In the genomic region with DNA sequence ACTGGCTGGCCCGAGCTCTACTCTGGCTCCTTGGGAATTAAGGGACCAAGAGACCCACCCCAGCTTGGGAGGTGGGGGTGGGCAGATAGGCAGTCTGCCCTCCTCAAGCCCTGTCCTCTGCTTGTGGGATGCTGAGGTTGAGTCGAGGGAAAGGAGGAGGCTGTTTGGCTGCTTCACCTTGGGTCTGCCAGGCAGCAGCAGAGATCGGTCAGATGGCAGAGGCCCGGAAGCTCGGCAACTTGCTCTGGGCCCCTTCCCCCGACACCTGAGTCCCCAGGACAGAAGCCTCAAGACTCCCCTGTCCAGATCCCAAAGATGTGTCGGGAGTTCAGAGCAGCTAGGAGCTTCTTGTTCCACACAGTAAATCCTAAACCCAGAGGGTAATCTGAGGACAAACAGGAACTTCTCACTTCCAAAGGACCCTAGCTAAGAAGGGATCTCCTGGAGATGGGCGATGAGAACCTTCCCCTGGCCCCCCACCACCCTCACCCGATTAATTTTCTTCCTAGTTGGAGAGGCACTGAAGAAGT, we compare ENCODE assay signal across 19 mouse cellular contexts. TPM values are rescaled to one million over a fixed set of nuclear protein-coding genes. Genes with fewer than 3 reads are reported as not detected.
DNase-seq lines count a peak whose midpoint lies in the region; ATAC-seq lines count a peak whose summit lies in the region.
"Had no signal": no experiment of that assay in that cellular context is flagged by ENCODE, and none has a peak within 500 bp of the region (broad histone marks: within the 10 kb centered on the region; RNA-seq: fewer than 3 reads in every experiment).

No protein-coding gene starts in this region.

- peaks cover 94% of the 10 kb centered on the region for H3K4me1 ChIP-seq in forebrain, embryonic 10.5 days
- H3K4me1 ChIP-seq in hindbrain, embryonic 12.5 days: peaks cover 21% of the 10 kb centered on the region
- peaks cover 45% of the 10 kb centered on the region for H3K4me1 ChIP-seq in midbrain, embryonic 13.5 days (replicated peaks)

- ATAC-seq in hindbrain, embryonic 12.5 days (ENCODE audit: low FRiP score): no peak
- ATAC-seq in midbrain, embryonic 13.5 days: no peak
- ATAC-seq: inflammation-experienced regulatory T-cells, adult 6 months had no signal

- peak overlapping the region; percentile 61 for H3K4me3 ChIP-seq in forebrain, embryonic 10.5 days
- H3K4me3 ChIP-seq in hindbrain, embryonic 12.5 days: peak overlapping the region; percentile 55
- peak overlapping the region; percentile 62 for H3K4me3 ChIP-seq in midbrain, embryonic 13.5 days (replicated peaks)
- H3K4me3 ChIP-seq: embryonic facial prominence, embryonic 13.5 days had no signal

- H3K4me2 ChIP-seq in hindbrain, embryonic 12.5 days (replicated peaks): 0 out of 2 replicates have a peak overlapping the region, but pooled peaks have one; percentile 23
- H3K4me2 ChIP-seq in midbrain, embryonic 13.5 days (replicated peaks): peak overlapping the region; percentile 72
- H3K4me2 ChIP-seq: embryonic facial prominence, embryonic 13.5 days had no signal

- H3K36me3 ChIP-seq in forebrain, embryonic 10.5 days (replicated peaks): peaks cover 16% of the 10 kb centered on the region
- no peaks in the 10 kb centered on the region for H3K36me3 ChIP-seq in hindbrain, embryonic 12.5 days
- no peaks in the 10 kb centered on the region for H3K36me3 ChIP-seq in midbrain, embryonic 13.5 days
- H3K36me3 ChIP-seq: embryonic facial prominence, embryonic 13.5 days had no signal

- peak; percentile 34 for DNase-seq in ES-CJ7 (ENCODE audit: low read depth, low spot score)
- DNase-seq in forebrain, embryonic 10.5 days (ENCODE audit: extremely low spot score, low spot score): peak; percentile 62
- no peak for DNase-seq in Muller cell, postnatal 12 days (ENCODE audit: inconsistent ontology term)
- DNase-seq in thymus, postnatal 25 days: no peak
- no peak for DNase-seq in right cerebral cortex, postnatal 25 days
- no peak for DNase-seq in urinary bladder, postnatal 10 days (ENCODE audit: low spot score)
- DNase-seq: cerebellum, adult 9-10 months; heart, adult 18-20 months; lung, postnatal 14 days; right cerebral cortex, postnatal 4 days; thymus, adult 2 months had no signal

- peak overlapping the region; percentile 92 for H3K27ac ChIP-seq in forebrain, embryonic 10.5 days
- H3K27ac ChIP-seq in hindbrain, embryonic 12.5 days: peak overlapping the region; percentile 92
- peak overlapping the region; percentile 96 for H3K27ac ChIP-seq in midbrain, embryonic 13.5 days
- H3K27ac ChIP-seq: embryonic facial prominence, embryonic 13.5 days; kidney, postnatal 0 days; liver, embryonic 14.5 days had no signal

- no peaks in the 10 kb centered on the region for H3K9me3 ChIP-seq in forebrain, embryonic 10.5 days
- no peaks in the 10 kb centered on the region for H3K9me3 ChIP-seq in hindbrain, embryonic 12.5 days (replicated peaks)
- H3K9me3 ChIP-seq in midbrain, embryonic 13.5 days: no peaks in the 10 kb centered on the region
- H3K9me3 ChIP-seq: embryonic facial prominence, embryonic 13.5 days had no signal

- WGBS in forebrain, embryonic 10.5 days: 0% methylated on average over 9 of the region's 9 CpGs
- WGBS in hindbrain, embryonic 12.5 days: 1% methylated on average over 9 of the region's 9 CpGs
- 0% methylated on average over 9 of the region's 9 CpGs for WGBS in midbrain, embryonic 13.5 days

- H3K9ac ChIP-seq in hindbrain, embryonic 12.5 days: peak overlapping the region; percentile 87
- H3K9ac ChIP-seq in midbrain, embryonic 13.5 days (replicated peaks): peak overlapping the region; percentile 83
- H3K9ac ChIP-seq: embryonic facial prominence, embryonic 13.5 days; liver, embryonic 14.5 days had no signal

- H3K27me3 ChIP-seq in forebrain, embryonic 10.5 days (ENCODE audit: poor library complexity, severe bottlenecking): peaks cover 100% of the 10 kb centered on the region
- H3K27me3 ChIP-seq in hindbrain, embryonic 12.5 days: peaks cover 95% of the 10 kb centered on the region
- H3K27me3 ChIP-seq in midbrain, embryonic 13.5 days: peaks cover 93% of the 10 kb centered on the region

RNA-seq across cellular contexts. Expression of gene Lhx5, which starts 1.1 kb away (rescaled TPM):
- 21.3 and 24.8 TPM in 2 replicates for polyA plus RNA-seq in forebrain, embryonic 10.5 days (2016; fragmentation: Nextera tagmentation; extraction: Ambion mirVana)
- 63.0 and 67.2 TPM in 2 replicates for polyA plus RNA-seq in hindbrain, embryonic 12.5 days (2016; fragmentation: Nextera tagmentation; extraction: Ambion mirVana)
- 44.6 and 55.0 TPM in 2 replicates for polyA plus RNA-seq in midbrain, embryonic 13.5 days (2015; fragmentation: Nextera tagmentation; extraction: Ambion mirVana)
- polyA plus RNA-seq: heart, embryonic 16.5 days; inflammation-experienced regulatory T-cells, adult 6 months; kidney, postnatal 0 days; limb, embryonic 11.5 days; liver, embryonic 14.5 days had no signal

RNA-seq across cellular contexts. Expression of gene Sdsl, which starts 40.1 kb away (rescaled TPM):
- polyA plus RNA-seq in forebrain, embryonic 10.5 days (2016; fragmentation: Nextera tagmentation; extraction: Ambion mirVana): 9.3 and 10.2 TPM in 2 replicates
- polyA plus RNA-seq in hindbrain, embryonic 12.5 days (2016; fragmentation: Nextera tagmentation; extraction: Ambion mirVana): 5.4 and 7.5 TPM in 2 replicates
- polyA plus RNA-seq in midbrain, embryonic 13.5 days (2015; fragmentation: Nextera tagmentation; extraction: Ambion mirVana): 6.8 and 9.5 TPM in 2 replicates
- polyA plus RNA-seq: inflammation-experienced regulatory T-cells, adult 6 months had no signal

RNA-seq across cellular contexts. Expression of gene Sds, which starts 43.8 kb away (rescaled TPM):
- polyA plus RNA-seq in forebrain, embryonic 10.5 days (2016; fragmentation: Nextera tagmentation; extraction: Ambion mirVana): not detected in 2 replicates
- polyA plus RNA-seq in hindbrain, embryonic 12.5 days (2016; fragmentation: Nextera tagmentation; extraction: Ambion mirVana): not detected in 2 replicates
- 0.32 TPM in 1 of 2 replicates, not detected in the other for polyA plus RNA-seq in midbrain, embryonic 13.5 days (2015; fragmentation: Nextera tagmentation; extraction: Ambion mirVana)
- polyA plus RNA-seq: embryonic facial prominence, embryonic 13.5 days; inflammation-experienced regulatory T-cells, adult 6 months; kidney, postnatal 0 days; limb, embryonic 11.5 days had no signal

Comparison
In these comparisons a context has a peak if more than half of its experiments do, and no peak if none do; other contexts are left out.
1. DNase-seq: peak in ES-CJ7 (single experiment) and forebrain, embryonic 10.5 days (single experiment); none in Muller cell, postnatal 12 days (single experiment), thymus, postnatal 25 days (single experiment), right cerebral cortex, postnatal 25 days (single experiment) and urinary bladder, postnatal 10 days (single experiment).
2. Peak in every context shown above with its lines, with median percentiles within 50 percentile points of each other: H3K27ac ChIP-seq and H3K4me3 ChIP-seq.